Mouse (Mus musculus): ENCODE data around the gene A630076J17Rik. TPM values are rescaled to one million over a fixed set of nuclear protein-coding genes. Genes with fewer than 3 reads are reported as not detected.

The A630076J17Rik gene
- total RNA-seq, 1 experiment from 2014 or later = not detected

- peak; percentile 89 for DNase-seq
Measured at GRCm38 (mm10) chr3:107278479-107279269, 48.3 kb downstream of the A630076J17Rik start, which contains the start of gene Lamtor5. Gene Lamtor5 (plus strand): TSS chr3:107278858.

Other genes starting within 250 kb of the A630076J17Rik start
- 0.79 TPM in 1 of 2 replicates, not detected in the other for gene Kcna3, start 194.4 kb upstream of the A630076J17Rik start, total RNA-seq (2021)
- gene Kcna2, start 129.5 kb upstream of the A630076J17Rik start, total RNA-seq (2021) = 0.95 and 1.2 TPM in 2 replicates
- gene Kcna10, start 47.6 kb upstream of the A630076J17Rik start, total RNA-seq (2021) = not detected in 2 replicates
- 0.43 TPM in 1 of 2 replicates, not detected in the other for gene Cym, start 8.9 kb upstream of the A630076J17Rik start, total RNA-seq (2021)
- gene Prok1, start 9.1 kb downstream of the A630076J17Rik start, total RNA-seq (2021) = 0.38 and 0.49 TPM in 2 replicates
- 74.6 and 91.9 TPM in 2 replicates for gene Lamtor5, start 48.2 kb downstream of the A630076J17Rik start, total RNA-seq (2021)
- gene Slc16a4, start 60.6 kb downstream of the A630076J17Rik start, total RNA-seq (2021) = 0.36 and 0.52 TPM in 2 replicates
- gene Rbm15, start 103.1 kb downstream of the A630076J17Rik start, total RNA-seq (2021) = 40.8 and 43.7 TPM in 2 replicates
- gene Kcnc4, start 228.9 kb downstream of the A630076J17Rik start, total RNA-seq (2021) = 7.6 and 8.3 TPM in 2 replicates

Data from adrenal gland, postnatal 25 days (tissue).